Mouse (Mus musculus): ENCODE measurements around the gene Zbtb7b. TPM values are rescaled to one million over a fixed set of nuclear protein-coding genes. Genes with fewer than 3 reads are reported as not detected.

The Zbtb7b gene
- total and polyA plus RNA-seq, 2 experiments from 2014 or later = 0.75 to 4.9 TPM

GRCm38 (mm10) chr3:89373581-89374231 lies 20.9 kb downstream of the Zbtb7b start:
- Histone ChIP-seq H3K27ac (ENCODE audit: low read depth, low read length) (no peak overlapping the region), H3K4me2 (ENCODE audit: low read depth) (no peak overlapping the region), H3K9me3 (ENCODE audit: low read length) (no peaks in the 10 kb centered on the region), H3K9ac (no peak overlapping the region), H3K27me3 (ENCODE audit: insufficient read depth, low read length) (no peaks in the 10 kb centered on the region; the same call in 1 of the 2 replicates), H3K4me1 (ENCODE audit: insufficient read depth) (peaks cover 4% of the 10 kb centered on the region; the same call in 1 of the 2 replicates), H3K36me3 (ENCODE audit: insufficient read depth) (no peaks in the 10 kb centered on the region), H3K4me3 (ENCODE audit: low read depth, low read length) (no peak overlapping the region)
- ATAC-seq (no peak), DNase-seq (no peak)
- TF ChIP-seq CTCF (IDR thresholded peaks at IDR 0.05; ENCODE audit: low read depth) = no peak
- 49% methylated on average over 5 of the region's 5 CpGs for WGBS

DNA sequence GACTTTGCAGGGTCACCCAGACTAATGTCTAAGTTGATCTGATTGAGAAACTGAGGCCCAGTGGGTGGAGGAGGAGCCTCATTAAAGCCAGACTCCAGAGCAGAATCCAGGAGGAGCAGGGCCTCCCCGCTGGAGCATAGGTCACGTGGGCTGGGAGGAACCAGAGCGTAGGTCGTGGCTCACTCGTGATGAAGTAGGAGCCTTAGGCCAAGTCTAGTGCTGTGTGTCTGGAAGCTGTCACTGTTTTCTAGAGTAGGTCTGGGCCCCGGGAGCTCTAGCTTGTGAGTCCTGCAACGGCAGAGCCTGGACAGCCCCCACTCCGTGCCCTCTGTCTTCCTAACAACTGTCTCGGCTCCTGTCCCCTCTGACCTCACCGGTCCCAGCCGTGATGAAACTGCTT lies 27.2 kb downstream of the Zbtb7b start:
- DNase-seq (no peak), ATAC-seq (no peak)
- no peak overlapping the region for H3K9ac ChIP-seq
- WGBS = 81% methylated on average over 11 of the region's 11 CpGs
- H3K27me3 ChIP-seq (ENCODE audit: insufficient read depth, low read length) = no peaks in the 10 kb centered on the region
- H3K36me3 ChIP-seq (ENCODE audit: insufficient read depth) = no peaks in the 10 kb centered on the region
- H3K4me2 ChIP-seq (ENCODE audit: low read depth) = no peak overlapping the region
- no peak overlapping the region for H3K27ac ChIP-seq (ENCODE audit: low read depth, low read length)
- no peaks in the 10 kb centered on the region for H3K9me3 ChIP-seq (ENCODE audit: low read length)
- no peak for TF ChIP-seq CTCF (IDR thresholded peaks at IDR 0.05; ENCODE audit: low read depth)
- H3K4me3 ChIP-seq (ENCODE audit: low read depth, low read length) = no peak overlapping the region
- no peaks in the 10 kb centered on the region for H3K4me1 ChIP-seq (ENCODE audit: insufficient read depth)

- WGBS = 77% methylated on average over 20 of the region's 20 CpGs
- Histone ChIP-seq H3K4me1 (ENCODE audit: insufficient read depth) (no peaks in the 10 kb centered on the region), H3K36me3 (ENCODE audit: insufficient read depth) (no peaks in the 10 kb centered on the region), H3K9me3 (ENCODE audit: low read length) (no peaks in the 10 kb centered on the region), H3K4me3 (ENCODE audit: low read depth, low read length) (no peak overlapping the region), H3K27ac (ENCODE audit: low read depth, low read length) (no peak overlapping the region), H3K9ac (no peak overlapping the region), H3K4me2 (ENCODE audit: low read depth) (no peak overlapping the region), H3K27me3 (ENCODE audit: insufficient read depth, low read length) (no peaks in the 10 kb centered on the region)
- no peak for ATAC-seq
- TF ChIP-seq CTCF (IDR thresholded peaks at IDR 0.05; ENCODE audit: low read depth) = no peak
- DNase-seq = no peak
These were observed 28.8 kb downstream of the Zbtb7b start for GRCm38 (mm10) chr3:89365486-89366414.

- no peak for ATAC-seq
- WGBS = 82% methylated on average over 11 of the region's 11 CpGs
- Histone ChIP-seq H3K9ac (no peak within 1 kb of the TSS), H3K27ac (ENCODE audit: low read depth, low read length) (no peak within 1 kb of the TSS), H3K4me3 (ENCODE audit: low read depth, low read length) (no peak within 1 kb of the TSS), H3K4me1 (ENCODE audit: insufficient read depth) (no peaks in the 10 kb centered on the region), H3K36me3 (ENCODE audit: insufficient read depth) (no peaks in the 10 kb centered on the region), H3K4me2 (ENCODE audit: low read depth) (no peak within 1 kb of the TSS), H3K9me3 (ENCODE audit: low read length) (no peaks in the 10 kb centered on the region), H3K27me3 (ENCODE audit: insufficient read depth, low read length) (no peaks in the 10 kb centered on the region)
- TF ChIP-seq CTCF (IDR thresholded peaks at IDR 0.05; ENCODE audit: low read depth) = no peak
- DNase-seq = no peak
These were observed 29.5 kb downstream of the Zbtb7b start, which contains the start of gene Dcst1 for GRCm38 (mm10) chr3:89365153-89365485. Gene Dcst1 (minus strand): TSS chr3:89365253.

DNA sequence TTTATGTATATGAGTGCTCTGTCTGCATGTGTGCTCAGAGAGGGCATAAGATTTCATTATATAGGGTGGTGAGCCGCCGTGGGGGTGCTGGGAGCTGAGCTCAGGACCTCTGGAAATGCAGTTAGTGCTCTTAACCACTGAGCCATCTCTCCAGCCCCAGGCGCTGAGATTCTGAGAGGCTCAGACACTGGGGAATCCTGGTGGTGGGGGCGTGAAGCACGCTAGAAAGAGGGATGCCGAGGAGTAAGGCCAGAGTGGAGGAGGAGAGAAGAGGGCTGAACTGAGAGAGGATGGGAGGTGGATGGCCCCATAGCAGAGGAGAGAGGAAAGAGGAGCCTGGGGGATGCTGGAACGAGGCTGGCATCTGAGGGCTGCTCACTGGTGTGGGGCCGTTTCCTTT lies 29.9 kb downstream of the Zbtb7b start:
- 49% methylated on average over 8 of the region's 8 CpGs for WGBS
- no peak for DNase-seq

DNA sequence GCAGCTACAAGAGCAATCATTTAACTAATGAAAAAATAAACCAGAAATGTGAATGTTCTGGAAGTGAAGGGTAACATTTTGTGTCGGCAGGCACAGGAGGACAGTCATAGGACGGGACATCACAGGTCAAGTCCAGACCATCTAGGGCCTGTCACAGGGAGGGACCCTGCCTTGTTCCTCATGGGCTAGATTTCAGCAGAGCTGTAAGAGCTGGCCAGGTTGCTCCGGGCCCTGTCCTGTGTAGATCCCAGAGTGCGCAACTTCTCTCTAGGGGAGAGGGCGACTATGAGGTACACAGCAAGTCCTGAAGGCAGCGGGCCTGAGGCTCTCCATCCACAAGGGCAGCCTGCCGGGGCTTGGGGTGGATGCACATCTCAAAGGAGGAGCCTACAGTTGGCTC lies 32.9 kb downstream of the Zbtb7b start, which contains the start of gene Dcst2:
TSS of gene Dcst2 (plus strand) at position 301 of the 400 bp plus-strand sequence.
- H3K4me1 ChIP-seq (ENCODE audit: insufficient read depth) = no peaks in the 10 kb centered on the region
- H3K4me3 ChIP-seq (ENCODE audit: low read depth, low read length) = no peak within 1 kb of the TSS
- no peak within 1 kb of the TSS for H3K27ac ChIP-seq (ENCODE audit: low read depth, low read length)
- no peak within 1 kb of the TSS for H3K9ac ChIP-seq
- no peak within 1 kb of the TSS for H3K4me2 ChIP-seq (ENCODE audit: low read depth)
- WGBS = 85% methylated on average over 7 of the region's 7 CpGs
- no peaks in the 10 kb centered on the region for H3K27me3 ChIP-seq (ENCODE audit: insufficient read depth, low read length)
- no peak for TF ChIP-seq CTCF (IDR thresholded peaks at IDR 0.05; ENCODE audit: low read depth)
- ATAC-seq (no peak), DNase-seq (no peak)
- no peaks in the 10 kb centered on the region for H3K9me3 ChIP-seq (ENCODE audit: low read length)
- H3K36me3 ChIP-seq (ENCODE audit: insufficient read depth) = no peaks in the 10 kb centered on the region

More for the DNA sequence above, 29.9 kb downstream of the Zbtb7b start:
- Histone ChIP-seq H3K27me3 (ENCODE audit: insufficient read depth, low read length) (no peaks in the 10 kb centered on the region), H3K4me3 (ENCODE audit: low read depth, low read length) (no peak overlapping the region), H3K9me3 (ENCODE audit: low read length) (no peaks in the 10 kb centered on the region), H3K4me1 (ENCODE audit: insufficient read depth) (no peaks in the 10 kb centered on the region), H3K36me3 (ENCODE audit: insufficient read depth) (no peaks in the 10 kb centered on the region), H3K4me2 (ENCODE audit: low read depth) (no peak overlapping the region), H3K27ac (ENCODE audit: low read depth, low read length) (no peak overlapping the region), H3K9ac (no peak overlapping the region)
- no peak for ATAC-seq
- no peak for TF ChIP-seq CTCF (IDR thresholded peaks at IDR 0.05; ENCODE audit: low read depth)

DNA sequence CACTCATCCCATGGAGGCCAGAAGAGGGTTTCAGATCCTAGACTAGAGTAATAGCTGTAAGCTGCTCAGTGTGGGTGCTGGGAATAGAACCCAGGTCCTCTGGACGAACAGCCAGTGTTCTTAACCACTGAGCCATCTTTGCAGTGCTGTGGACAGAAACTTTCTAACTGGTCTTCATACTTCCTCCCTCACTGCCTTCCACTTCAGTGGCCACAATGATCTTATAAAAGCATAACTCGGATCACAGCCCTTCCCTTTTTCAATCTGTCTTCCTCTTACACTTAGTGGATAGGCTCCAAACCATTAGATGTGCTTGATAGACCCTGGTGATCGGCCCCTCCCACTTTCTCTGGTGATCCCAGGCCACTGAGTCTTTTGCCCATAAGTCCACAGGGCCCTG lies 34.3 kb downstream of the Zbtb7b start:
- Histone ChIP-seq H3K4me2 (ENCODE audit: low read depth) (no peak overlapping the region), H3K9ac (no peak overlapping the region), H3K4me3 (ENCODE audit: low read depth, low read length) (no peak overlapping the region), H3K4me1 (ENCODE audit: insufficient read depth) (no peaks in the 10 kb centered on the region), H3K27ac (ENCODE audit: low read depth, low read length) (no peak overlapping the region), H3K36me3 (ENCODE audit: insufficient read depth) (no peaks in the 10 kb centered on the region), H3K9me3 (ENCODE audit: low read length) (no peaks in the 10 kb centered on the region), H3K27me3 (ENCODE audit: insufficient read depth, low read length) (no peaks in the 10 kb centered on the region)
- ATAC-seq = no peak
- 78% methylated on average over 3 of the region's 3 CpGs for WGBS
- no peak for DNase-seq
- TF ChIP-seq CTCF (IDR thresholded peaks at IDR 0.05; ENCODE audit: low read depth) = no peak
